Mouse (Mus musculus) hindbrain, embryonic 13.5 days (tissue): Measurements from ENCODE around the gene Arnt. TPM values are rescaled to one million over a fixed set of nuclear protein-coding genes. Genes with fewer than 3 reads are reported as not detected.
"Not testable (repeated sequence)": the region's sequence is repeated elsewhere in the genome, so short reads cannot be mapped to it uniquely, and the experiment has no call there.

Experiments
- ATAC-seq: fragments of 200-750 bp; cut with Nextera tagmentation; 2 replicates; pipeline ENCODE4 v1.8.0; 2017; ENCODE audit warnings: moderate TSS enrichment; ENCODE audit not compliant: low FRiP score
- H3K27ac ChIP-seq: fragments of 300-500 bp; sonication (generic); 2 replicates; pipeline ENCODE4 v1.5.1; 2015; ENCODE audit warnings: inconsistent platforms, mild to moderate bottlenecking, moderate library complexity
- H3K27me3 ChIP-seq: fragments of 300-500 bp; sonication (generic); 2 replicates; pipeline ENCODE4 v1.6.1; 2015; ENCODE audit warnings: mild to moderate bottlenecking, inconsistent platforms
- H3K36me3 ChIP-seq: fragments of 300-500 bp; sonication (generic); 2 replicates; pipeline ENCODE4 v1.6.1; 2015; ENCODE audit warnings: mild to moderate bottlenecking, inconsistent platforms
- H3K4me1 ChIP-seq: fragments of 300-500 bp; sonication (generic); replicated peaks from 2 replicates; pipeline ENCODE4 v1.6.1; 2015; ENCODE audit warnings: inconsistent platforms
- H3K4me2 ChIP-seq: fragments of 300-500 bp; sonication (generic); 2 replicates; pipeline ENCODE4 v1.6.1; 2015; ENCODE audit warnings: inconsistent platforms, mild to moderate bottlenecking, moderate library complexity
- H3K4me3 ChIP-seq: fragments of 300-500 bp; sonication (generic); 2 replicates; pipeline ENCODE4 v1.5.1; 2015; ENCODE audit warnings: mild to moderate bottlenecking, inconsistent platforms
- H3K9ac ChIP-seq: fragments of 300-500 bp; sonication (generic); 2 replicates; pipeline ENCODE4 v1.6.1; 2015; ENCODE audit warnings: mild to moderate bottlenecking, inconsistent platforms
- H3K9me3 ChIP-seq: fragments of 300-500 bp; sonication (generic); 2 replicates; pipeline ENCODE4 v1.6.1; 2016; ENCODE audit warnings: inconsistent platforms
- WGBS: fragments of 180-500 bp; shearing (Covaris S2); methylation state at CpG from one replicate; pipeline ENCODE4 v1.1.7; 2015; 5-methylcytosine and 5-hydroxymethylcytosine counted together
- polyA plus RNA-seq: library from polyadenylated mRNA; unstranded; fragments of >200 nt; fragmentation: Nextera tagmentation; extraction: Ambion mirVana; gene quantifications from 2 replicates; pipeline ENCODE4 v1.2.1, GENCODE M21; 2015

Arnt gene
- polyA plus RNA-seq, 1 experiment from 2014 or later, result 20.0 TPM

GRCm38 (mm10) chr3:95433301-95433915 lies 780 bp upstream of the Arnt start:
- peak overlapping the region; percentile 78 for H3K4me3 ChIP-seq
- peak overlapping the region; percentile 66 for H3K4me2 ChIP-seq
- 76% methylated on average over 10 of the region's 10 CpGs for WGBS
- H3K4me1 ChIP-seq, result peaks cover 18% of the 10 kb centered on the region
- H3K9ac ChIP-seq, result peak overlapping the region; percentile 81; the same call in 1 of the 2 replicates
- no peaks in the 10 kb centered on the region for H3K9me3 ChIP-seq
- H3K36me3 ChIP-seq, result peaks cover 9% of the 10 kb centered on the region
- ATAC-seq, result no peak
- peak overlapping the region; percentile 86 for H3K27ac ChIP-seq
- H3K27me3 ChIP-seq, result 0 out of 2 replicates have a peak, but pooled peaks cover 5% of the 10 kb centered on the region

- peak overlapping the region; percentile 66 for H3K4me2 ChIP-seq
- WGBS, result 2% methylated on average over 7 of the region's 7 CpGs
- H3K9ac ChIP-seq, result peak overlapping the region; percentile 81
- peaks cover 18% of the 10 kb centered on the region for H3K4me1 ChIP-seq
- no peak for ATAC-seq
- H3K9me3 ChIP-seq, result no peaks in the 10 kb centered on the region
- peak overlapping the region; percentile 86; the same call in 1 of the 2 replicates for H3K27ac ChIP-seq
- no peaks in the 10 kb centered on the region for H3K27me3 ChIP-seq
- H3K36me3 ChIP-seq, result peaks cover 17% of the 10 kb centered on the region
- peak overlapping the region; percentile 78 for H3K4me3 ChIP-seq
Measured at GRCm38 (mm10) chr3:95434983-95435370, 789 bp downstream of the Arnt start.

GRCm38 (mm10) chr3:95435561-95435960 lies 1.4 kb downstream of the Arnt start:
- WGBS, result 76% methylated on average over 1 of the region's 1 CpGs

GRCm38 (mm10) chr3:95438636-95439035 lies 4.4 kb downstream of the Arnt start:
- H3K27me3 ChIP-seq, H3K4me2 ChIP-seq, ATAC-seq, H3K4me3 ChIP-seq, H3K27ac ChIP-seq, H3K9ac ChIP-seq, H3K9me3 ChIP-seq: not testable (repeated sequence)
- Histone ChIP-seq H3K36me3 (peaks cover 17% of the 10 kb centered on the region), H3K4me1 (peaks cover 18% of the 10 kb centered on the region)
- WGBS, result 97% methylated on average over 4 of the region's 4 CpGs

More at GRCm38 (mm10) chr3:95435561-95435960, 1.4 kb downstream of the Arnt start:
- Histone ChIP-seq H3K9me3 (no peaks in the 10 kb centered on the region), H3K4me2 (peak overlapping the region; percentile 66), H3K9ac (no peak overlapping the region), H3K27ac (no peak overlapping the region), H3K4me3 (peak overlapping the region; percentile 78; the same call in 1 of the 2 replicates), H3K4me1 (peaks cover 18% of the 10 kb centered on the region), H3K36me3 (peaks cover 17% of the 10 kb centered on the region), H3K27me3 (no peaks in the 10 kb centered on the region)
- ATAC-seq, result no peak

- no peak for ATAC-seq
- Histone ChIP-seq H3K9me3 (no peaks in the 10 kb centered on the region), H3K4me3 (no peak overlapping the region), H3K4me2 (no peak overlapping the region), H3K36me3 (peaks cover 17% of the 10 kb centered on the region), H3K4me1 (peaks cover 18% of the 10 kb centered on the region), H3K27me3 (no peaks in the 10 kb centered on the region), H3K27ac (no peak overlapping the region), H3K9ac (no peak overlapping the region)
Measured at GRCm38 (mm10) chr3:95439670-95440069, 5.5 kb downstream of the Arnt start.

- Histone ChIP-seq H3K27ac (no peak overlapping the region), H3K9ac (no peak overlapping the region), H3K9me3 (no peaks in the 10 kb centered on the region), H3K27me3 (no peaks in the 10 kb centered on the region), H3K4me3 (no peak overlapping the region), H3K36me3 (peaks cover 14% of the 10 kb centered on the region), H3K4me1 (no peaks in the 10 kb centered on the region), H3K4me2 (no peak overlapping the region)
- no peak for ATAC-seq
- 91% methylated on average over 5 of the region's 5 CpGs for WGBS
Measured at GRCm38 (mm10) chr3:95442406-95443117, 8.4 kb downstream of the Arnt start.

- no peak overlapping the region for H3K9ac ChIP-seq
- peaks cover 10% of the 10 kb centered on the region; the same call in 1 of the 2 replicates for H3K36me3 ChIP-seq
- 84% methylated on average over 4 of the region's 4 CpGs for WGBS
- no peaks in the 10 kb centered on the region for H3K27me3 ChIP-seq
- no peak overlapping the region for H3K4me2 ChIP-seq
- no peak overlapping the region for H3K27ac ChIP-seq
- ATAC-seq, result no peak
- H3K4me1 ChIP-seq, result no peaks in the 10 kb centered on the region
- H3K9me3 ChIP-seq, result no peaks in the 10 kb centered on the region
- no peak overlapping the region for H3K4me3 ChIP-seq
Measured at GRCm38 (mm10) chr3:95445311-95445710, 11.1 kb downstream of the Arnt start.

- WGBS, result 45% methylated on average over 1 of the region's 1 CpGs
- Histone ChIP-seq H3K4me1 (no peaks in the 10 kb centered on the region), H3K9me3 (no peaks in the 10 kb centered on the region), H3K4me3 (no peak overlapping the region), H3K36me3 (peaks cover 42% of the 10 kb centered on the region), H3K4me2 (no peak overlapping the region), H3K27ac (no peak overlapping the region), H3K9ac (no peak overlapping the region), H3K27me3 (no peaks in the 10 kb centered on the region)
- no peak for ATAC-seq
Measured at GRCm38 (mm10) chr3:95450408-95450807, 16.2 kb downstream of the Arnt start.

GRCm38 (mm10) chr3:95450915-95451314 lies 16.7 kb downstream of the Arnt start:
- 93% methylated on average over 3 of the region's 3 CpGs for WGBS
- ATAC-seq, result no peak
- no peak overlapping the region for H3K4me3 ChIP-seq

GRCm38 (mm10) chr3:95456367-95456766 lies 22.2 kb downstream of the Arnt start:
- H3K27me3 ChIP-seq, result no peaks in the 10 kb centered on the region
- H3K4me1 ChIP-seq, result no peaks in the 10 kb centered on the region
- ATAC-seq, result no peak
- H3K27ac ChIP-seq, result no peak overlapping the region
- H3K9ac ChIP-seq, result no peak overlapping the region
- H3K4me2 ChIP-seq, result no peak overlapping the region
- no peaks in the 10 kb centered on the region for H3K9me3 ChIP-seq
- peaks cover 32% of the 10 kb centered on the region for H3K36me3 ChIP-seq
- no peak overlapping the region for H3K4me3 ChIP-seq
- 98% methylated on average over 5 of the region's 5 CpGs for WGBS

More at GRCm38 (mm10) chr3:95450915-95451314, 16.7 kb downstream of the Arnt start:
- Histone ChIP-seq H3K27me3 (no peaks in the 10 kb centered on the region), H3K36me3 (peaks cover 42% of the 10 kb centered on the region), H3K9me3 (no peaks in the 10 kb centered on the region), H3K9ac (no peak overlapping the region), H3K4me2 (no peak overlapping the region), H3K27ac (no peak overlapping the region), H3K4me1 (no peaks in the 10 kb centered on the region)

- no peak overlapping the region for H3K9ac ChIP-seq
- H3K27me3 ChIP-seq, result no peaks in the 10 kb centered on the region
- H3K4me3 ChIP-seq, result no peak overlapping the region
- H3K4me1 ChIP-seq, result no peaks in the 10 kb centered on the region
- WGBS, result 88% methylated on average over 3 of the region's 3 CpGs
- no peak overlapping the region for H3K27ac ChIP-seq
- H3K36me3 ChIP-seq, result peaks cover 31% of the 10 kb centered on the region
- ATAC-seq, result no peak
- H3K9me3 ChIP-seq, result no peaks in the 10 kb centered on the region
- H3K4me2 ChIP-seq, result no peak overlapping the region
Measured at GRCm38 (mm10) chr3:95457758-95458157, 23.6 kb downstream of the Arnt start.

GRCm38 (mm10) chr3:95459381-95459780 lies 25.2 kb downstream of the Arnt start:
- Histone ChIP-seq H3K9me3 (no peaks in the 10 kb centered on the region), H3K4me3 (no peak overlapping the region), H3K9ac (no peak overlapping the region), H3K36me3 (peaks cover 20% of the 10 kb centered on the region), H3K27me3 (no peaks in the 10 kb centered on the region), H3K27ac (no peak overlapping the region), H3K4me1 (no peaks in the 10 kb centered on the region), H3K4me2 (no peak overlapping the region)
- WGBS, result 78% methylated on average over 1 of the region's 1 CpGs
- no peak for ATAC-seq

GRCm38 (mm10) chr3:95463852-95464251 lies 29.7 kb downstream of the Arnt start:
- H3K4me1 ChIP-seq, result no peaks in the 10 kb centered on the region
- H3K9me3 ChIP-seq, result no peaks in the 10 kb centered on the region
- H3K4me3 ChIP-seq, result no peak overlapping the region
- no peak overlapping the region for H3K9ac ChIP-seq
- H3K27me3 ChIP-seq, result no peaks in the 10 kb centered on the region
- ATAC-seq, result no peak
- H3K27ac ChIP-seq, result no peak overlapping the region
- no peak overlapping the region for H3K4me2 ChIP-seq
- peaks cover 34% of the 10 kb centered on the region for H3K36me3 ChIP-seq
